Mouse (Mus musculus): Measurements from ENCODE around the gene Rpl23a.

Gene Rpl23a

DNA sequence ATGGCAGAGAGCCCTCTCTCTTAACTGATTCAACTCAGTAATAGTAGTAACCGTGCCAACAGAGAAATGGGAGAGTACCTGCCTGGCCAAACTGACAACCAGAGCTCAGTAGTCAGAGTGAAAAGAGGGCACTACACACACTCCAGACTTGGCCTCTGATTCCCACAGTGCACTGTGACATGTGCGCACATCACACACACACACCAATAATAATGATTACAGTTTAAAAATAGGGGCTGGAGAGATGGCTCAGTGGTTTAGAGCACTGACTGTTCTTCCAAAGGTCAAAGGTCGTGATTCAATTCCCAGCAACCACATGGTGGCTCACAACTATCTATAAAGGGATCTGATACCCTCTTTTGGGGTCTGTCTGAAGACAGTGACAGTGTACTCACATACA, 45.4 kb downstream of the Rpl23a start:
- DNase-seq, result peak; percentile 88

DNA sequence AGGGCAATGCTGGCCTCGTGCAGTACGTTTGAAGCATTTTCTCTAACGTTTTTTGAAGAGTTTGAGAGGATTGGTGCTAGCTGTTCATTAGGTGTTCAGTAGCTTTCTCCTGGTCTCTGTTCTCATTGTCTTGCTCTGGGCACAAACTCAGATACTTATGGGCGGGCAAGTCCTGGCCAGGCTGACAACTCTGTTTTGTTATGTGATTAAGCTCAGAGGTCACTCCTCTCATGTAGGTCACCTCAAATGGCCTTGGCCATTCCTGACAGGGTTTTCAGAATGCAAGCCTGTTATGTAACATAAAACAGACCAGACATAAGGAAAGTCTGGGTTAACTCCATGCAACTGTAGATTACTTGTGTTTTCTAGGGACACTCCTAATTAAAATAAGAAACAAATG, 45.8 kb downstream of the Rpl23a start:
- DNase-seq, result peak; percentile 92

DNA sequence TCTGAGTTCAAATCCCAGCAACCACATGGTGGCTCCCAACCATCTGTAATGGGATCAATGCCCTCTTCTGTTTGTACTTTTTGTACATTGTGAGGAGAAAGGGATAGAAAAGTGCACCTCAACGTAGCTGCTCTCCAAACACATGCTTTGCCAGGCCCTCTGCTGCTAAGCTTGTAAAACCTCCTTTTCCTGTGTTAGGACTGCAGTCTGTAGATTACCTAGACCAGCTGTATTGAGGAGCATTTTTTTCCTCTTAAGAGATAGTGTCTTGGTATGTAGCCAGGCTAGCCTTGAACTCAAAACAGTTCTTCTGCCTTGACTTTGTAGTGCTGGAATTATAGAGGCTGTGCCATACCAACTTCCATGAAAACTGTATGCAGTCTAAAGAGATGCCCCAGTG, 47.3 kb downstream of the Rpl23a start:
- no peak for DNase-seq

DNA sequence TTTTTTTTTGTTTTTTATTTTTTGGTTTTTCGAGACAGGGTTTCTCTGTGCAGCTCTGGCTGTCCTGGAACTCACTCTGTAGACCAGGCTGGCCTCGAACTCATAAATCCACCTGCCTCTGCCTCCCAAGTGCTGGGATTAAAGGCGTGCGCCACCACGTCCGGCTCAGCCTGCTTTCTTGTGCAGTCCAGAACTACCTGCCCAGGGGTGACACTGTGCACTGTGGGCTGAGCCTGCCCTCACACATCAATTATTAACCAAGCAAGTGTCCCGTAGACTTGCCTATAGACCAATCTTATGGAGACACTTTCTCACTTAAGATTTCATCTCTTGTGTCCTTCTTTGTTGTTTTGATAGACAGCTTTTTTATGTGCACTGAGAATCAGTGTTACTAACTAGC, 48.1 kb downstream of the Rpl23a start:
- peak; percentile 73 for DNase-seq

DNA sequence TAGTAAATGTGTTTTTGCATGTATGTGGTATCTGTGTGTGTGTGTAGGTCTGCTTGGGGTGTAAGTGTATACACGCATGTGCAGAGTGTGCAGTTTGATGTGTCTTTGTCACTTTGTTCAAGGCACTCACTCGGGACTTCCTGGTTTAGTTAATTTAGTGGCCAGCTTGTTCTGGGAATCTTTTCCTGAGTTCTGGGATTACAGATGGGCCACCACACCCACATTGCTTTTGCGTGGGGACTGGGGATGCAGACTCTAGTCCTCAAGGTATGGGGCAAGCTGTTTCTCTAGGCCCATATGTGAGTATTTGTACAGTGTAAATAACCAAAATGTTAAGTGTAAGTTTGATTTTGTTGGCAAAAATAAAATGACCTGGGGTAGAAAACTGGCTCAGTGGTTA, 49.0 kb downstream of the Rpl23a start:
- DNase-seq, result peak; percentile 85

DNA sequence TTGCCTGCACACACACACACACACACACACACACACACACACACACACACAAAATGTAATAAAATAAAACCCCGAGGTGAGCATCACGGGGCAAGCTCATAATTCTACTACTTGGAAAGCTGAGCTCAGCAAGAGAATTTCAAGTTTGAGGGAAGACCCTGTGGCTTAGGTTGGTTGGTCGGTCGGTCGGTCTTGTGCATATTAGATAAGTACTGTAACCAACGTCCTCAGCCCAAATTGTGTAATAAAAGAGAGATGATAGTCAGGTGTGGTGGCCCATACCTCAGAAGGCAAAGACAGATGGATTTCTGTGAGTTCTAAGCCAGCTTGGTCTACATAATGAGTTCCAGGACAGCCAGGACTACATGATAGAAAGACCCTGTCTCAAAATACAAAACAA, 49.5 kb downstream of the Rpl23a start:
- no peak for DNase-seq

All from heart, adult 11 months (tissue).